Mouse (Mus musculus) ovary, postnatal 10 days (tissue): ENCODE data around the gene Dirc2.

ENCODE experiments used
- DNase-seq: peaks from one replicate; pipeline ENCODE4 v3.0.0; 2022; ENCODE audit warnings: low spot score

Dirc2 gene

GRCm38 (mm10) chr16:35681327-35682108 is 87.6 kb downstream of the Dirc2 start:
- no peak for DNase-seq

DNA sequence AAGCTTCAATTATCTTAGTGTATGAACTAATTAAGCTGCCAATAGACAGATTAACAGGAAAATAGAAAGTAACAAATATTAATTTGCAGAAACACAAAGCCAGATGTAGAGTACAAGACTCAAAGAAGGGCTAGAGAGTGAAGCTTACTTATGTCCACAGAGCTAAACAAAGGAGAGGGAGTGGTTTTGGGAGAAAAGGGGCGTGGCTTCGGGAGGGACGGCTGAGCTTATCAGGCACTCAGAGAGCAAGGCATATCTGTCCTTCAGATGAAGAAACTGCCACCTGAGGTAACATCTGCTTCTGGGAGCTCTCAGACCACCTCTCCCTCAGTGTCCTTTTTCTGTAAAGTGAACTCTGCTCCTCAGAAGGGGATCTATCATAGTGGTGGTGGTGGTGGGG is 90.7 kb downstream of the Dirc2 start:
- DNase-seq = no peak

DNA sequence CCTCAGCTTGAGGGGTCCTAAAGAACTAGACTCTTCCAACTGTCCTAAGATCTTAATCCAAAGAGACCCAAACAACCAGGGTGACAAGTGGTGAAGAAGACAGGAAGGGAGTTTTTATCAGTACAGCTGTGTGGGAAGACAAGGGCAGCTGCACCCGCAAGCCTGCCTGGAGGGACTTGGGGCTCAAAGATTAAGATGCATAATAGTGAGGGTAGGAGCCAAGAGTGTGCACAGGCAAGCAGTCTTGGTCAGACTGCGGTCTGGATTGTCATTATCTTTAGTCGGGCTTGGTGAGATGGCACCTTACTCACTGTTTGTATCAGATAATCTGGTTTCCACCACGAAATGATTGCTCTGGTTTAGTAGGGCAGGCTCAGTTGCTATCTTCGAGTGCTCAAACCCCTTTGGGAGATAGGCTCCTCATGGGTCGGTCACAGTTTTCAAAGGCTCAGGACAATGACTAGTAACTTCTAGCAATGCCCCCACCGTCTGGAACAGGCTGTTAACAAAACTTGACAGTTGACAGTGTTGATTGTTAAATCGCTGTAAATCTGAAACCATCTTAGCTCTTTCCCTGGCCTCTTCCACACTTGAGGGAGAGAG is 91.5 kb downstream of the Dirc2 start:
- no peak for DNase-seq

GRCm38 (mm10) chr16:35664847-35665246 is 104.3 kb downstream of the Dirc2 start:
- DNase-seq = no peak

DNA sequence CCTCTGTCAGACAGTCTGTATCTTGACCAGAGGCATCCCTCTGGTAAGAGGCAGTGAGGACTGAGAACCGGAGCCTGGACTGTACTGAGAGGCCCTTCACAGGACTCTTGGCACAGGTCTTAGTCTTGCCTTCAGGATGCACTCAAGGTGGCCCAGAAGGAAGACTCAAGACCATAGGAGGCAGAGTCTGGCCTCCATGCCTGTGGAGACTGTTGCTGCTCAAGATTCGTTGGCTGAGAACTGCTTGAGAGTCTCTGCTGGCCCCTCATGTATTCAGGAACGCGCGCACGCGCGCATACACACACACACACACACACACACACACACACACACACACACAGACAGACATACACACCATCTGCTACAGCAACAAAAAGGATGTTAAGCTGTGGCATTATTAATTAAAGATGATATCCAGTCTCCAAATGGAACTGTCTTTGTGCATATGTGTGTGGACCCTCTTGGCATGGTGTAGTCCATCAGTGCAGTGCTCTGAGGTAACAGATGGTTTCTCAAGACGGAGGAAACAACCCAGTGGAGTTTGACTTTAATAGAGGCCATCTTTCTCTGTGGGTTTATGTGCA is 105.2 kb downstream of the Dirc2 start:
- no peak for DNase-seq

GRCm38 (mm10) chr16:35660222-35660621 is 108.9 kb downstream of the Dirc2 start:
- DNase-seq = no peak

DNA sequence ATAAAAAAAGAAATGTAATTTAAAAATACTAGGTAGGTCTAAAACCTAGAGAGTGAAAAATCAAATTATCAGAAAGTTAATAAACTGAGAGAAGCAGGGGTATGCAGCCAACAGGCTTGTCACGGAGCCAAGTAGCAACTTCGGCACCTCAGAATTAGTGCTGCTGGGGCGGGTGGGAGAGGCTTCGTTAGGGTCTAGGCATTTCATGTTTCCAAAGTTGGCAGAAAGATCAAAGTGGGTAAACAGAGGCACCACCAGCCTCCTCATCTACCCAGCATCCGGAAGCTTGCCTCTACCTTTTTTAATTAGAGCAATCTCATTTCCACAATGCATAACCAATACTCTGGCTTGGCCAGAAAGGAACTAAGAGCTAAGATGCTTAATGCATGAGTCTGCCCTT is 115.2 kb downstream of the Dirc2 start:
- DNase-seq = no peak

- no peak for DNase-seq
Observed at GRCm38 (mm10) chr16:35652706-35653105, 116.5 kb downstream of the Dirc2 start.

DNA sequence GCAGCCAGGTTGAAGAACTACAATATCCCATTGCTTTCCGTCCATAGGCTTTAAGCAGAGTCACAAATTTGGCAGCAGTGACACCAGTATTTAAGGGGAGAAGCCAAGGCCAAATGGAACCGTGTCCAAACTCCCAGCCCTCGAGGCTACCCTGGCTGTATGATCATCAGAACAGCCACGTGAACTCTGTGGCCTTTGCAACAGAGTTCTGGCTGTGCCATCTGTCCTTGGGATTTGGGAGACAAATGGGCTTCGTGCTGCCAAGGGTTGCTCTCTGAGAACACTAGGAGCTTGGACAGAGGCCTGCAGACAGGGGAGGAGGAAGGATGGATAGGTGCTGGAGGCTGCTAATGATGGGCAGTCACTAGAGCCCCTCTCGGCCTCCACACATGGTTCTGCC is 117.0 kb downstream of the Dirc2 start:
- no peak for DNase-seq

DNA sequence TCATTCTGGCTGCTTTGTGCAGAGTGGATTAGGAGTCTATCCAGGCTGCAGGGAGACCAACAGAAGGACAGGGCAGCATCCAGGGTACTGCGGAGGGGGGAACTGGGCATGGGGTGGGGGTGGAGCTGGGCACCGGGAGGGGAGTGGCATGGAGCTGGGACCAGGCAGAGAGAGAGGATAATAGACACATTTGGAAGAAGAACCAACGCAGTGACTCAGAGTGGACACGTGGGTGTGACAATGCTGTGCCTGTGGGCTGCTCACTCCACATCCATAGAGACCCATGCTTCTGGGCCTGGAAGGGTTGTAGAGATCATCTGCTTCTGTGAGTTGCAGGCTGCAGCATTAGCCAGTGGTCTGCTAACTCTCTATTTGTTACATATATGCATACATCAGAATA is 120.3 kb downstream of the Dirc2 start:
- DNase-seq = no peak
